Mouse (Mus musculus): ENCODE measurements around the gene Ffar2. TPM values are rescaled to one million over a fixed set of nuclear protein-coding genes. Genes with fewer than 3 reads are reported as not detected.

Gene Ffar2
- polyA plus RNA-seq (2015; fragmentation: Nextera tagmentation; extraction: Ambion mirVana), result 1.1 and 1.4 TPM in 2 replicates

DNA sequence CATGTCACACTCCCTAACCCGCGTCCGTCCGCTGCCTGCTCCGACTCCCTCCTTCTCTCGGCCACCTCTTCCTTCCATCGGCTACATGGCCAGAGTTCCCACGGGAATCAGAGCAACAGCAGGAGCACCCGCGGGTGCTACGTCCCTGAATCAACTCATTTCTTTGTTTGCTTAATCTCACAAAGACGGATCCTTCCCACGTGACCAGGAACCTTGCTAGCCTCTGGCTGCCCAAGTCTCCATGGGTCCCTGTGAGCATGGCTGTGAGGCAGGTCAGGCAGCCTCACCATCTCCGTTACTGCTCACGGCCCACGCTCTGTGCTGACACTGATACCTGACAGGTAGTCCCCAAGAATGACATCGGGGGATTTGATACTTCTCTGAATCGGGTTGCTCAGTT, at the start of gene Ffar2:
TSS of gene Ffar2 (minus strand) at position 101 of the 400 bp plus-strand sequence.
- H3K9me3 ChIP-seq (ENCODE audit: low read length), result no peaks in the 10 kb centered on the region
- H3K27ac ChIP-seq (ENCODE audit: low read length), result no peak within 1 kb of the TSS
- H3K36me3 ChIP-seq (ENCODE audit: insufficient read depth, low read length), result no peaks in the 10 kb centered on the region
- no peaks in the 10 kb centered on the region for H3K4me1 ChIP-seq (ENCODE audit: insufficient read depth, low read depth, low read length)
- no peak within 1 kb of the TSS for H3K4me3 ChIP-seq (ENCODE audit: low read depth, low read length)
- no peak for DNase-seq (ENCODE audit: low spot score)
- H3K9ac ChIP-seq (replicated peaks; ENCODE audit: low read depth), result no peak within 1 kb of the TSS
- no peak for TF ChIP-seq CTCF (IDR thresholded peaks at IDR 0.05)
- no peak for TF ChIP-seq EP300 (IDR thresholded peaks at IDR 0.05)
- no peak for ATAC-seq
- 78% methylated on average over 18 of the region's 18 CpGs for WGBS
- no peaks in the 10 kb centered on the region for H3K27me3 ChIP-seq (replicated peaks; ENCODE audit: insufficient read depth, low read length)
- H3K4me2 ChIP-seq (replicated peaks; ENCODE audit: low read depth, low read length), result no peak within 1 kb of the TSS

DNA sequence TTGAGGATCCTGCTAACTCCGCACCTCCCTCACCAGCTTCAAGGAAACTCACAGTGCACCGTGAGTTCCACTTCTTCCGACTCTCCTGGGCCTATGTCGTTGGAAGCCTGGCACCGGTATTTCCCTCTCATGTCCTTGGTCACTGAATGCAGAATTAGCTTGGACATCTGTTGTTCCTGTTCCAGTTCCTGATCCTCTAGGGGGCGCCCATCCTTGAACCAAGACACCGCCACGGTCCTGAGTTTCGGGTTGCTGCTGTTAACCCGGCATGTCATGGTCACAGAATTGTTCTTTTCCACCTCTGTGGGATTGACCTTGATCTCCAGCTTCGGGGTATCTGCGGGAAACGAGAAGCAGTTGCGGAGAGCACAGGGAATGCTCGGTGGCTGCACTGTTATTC, 49.5 kb upstream of the Ffar2 start:
- H3K27ac ChIP-seq (ENCODE audit: low read length), result no peak overlapping the region
- no peak for TF ChIP-seq EP300 (IDR thresholded peaks at IDR 0.05)
- peak; percentile 83 for TF ChIP-seq CTCF (IDR thresholded peaks at IDR 0.05)
- 19% methylated on average over 15 of the region's 15 CpGs for WGBS
- H3K9me3 ChIP-seq (ENCODE audit: low read length), result no peaks in the 10 kb centered on the region
- peak; percentile 82 for DNase-seq (ENCODE audit: low spot score)
- no peak for ATAC-seq
- no peak overlapping the region for H3K9ac ChIP-seq (replicated peaks; ENCODE audit: low read depth)
- H3K36me3 ChIP-seq (ENCODE audit: insufficient read depth, low read length), result no peaks in the 10 kb centered on the region
- H3K27me3 ChIP-seq (replicated peaks; ENCODE audit: insufficient read depth, low read length), result no peaks in the 10 kb centered on the region; the same call in 1 of the 2 replicates
- H3K4me1 ChIP-seq (ENCODE audit: insufficient read depth, low read depth, low read length), result no peaks in the 10 kb centered on the region
- H3K4me2 ChIP-seq (replicated peaks; ENCODE audit: low read depth, low read length), result 0 out of 2 replicates have a peak overlapping the region, but pooled peaks have one; percentile 14
- H3K4me3 ChIP-seq (ENCODE audit: low read depth, low read length), result no peak overlapping the region

DNA sequence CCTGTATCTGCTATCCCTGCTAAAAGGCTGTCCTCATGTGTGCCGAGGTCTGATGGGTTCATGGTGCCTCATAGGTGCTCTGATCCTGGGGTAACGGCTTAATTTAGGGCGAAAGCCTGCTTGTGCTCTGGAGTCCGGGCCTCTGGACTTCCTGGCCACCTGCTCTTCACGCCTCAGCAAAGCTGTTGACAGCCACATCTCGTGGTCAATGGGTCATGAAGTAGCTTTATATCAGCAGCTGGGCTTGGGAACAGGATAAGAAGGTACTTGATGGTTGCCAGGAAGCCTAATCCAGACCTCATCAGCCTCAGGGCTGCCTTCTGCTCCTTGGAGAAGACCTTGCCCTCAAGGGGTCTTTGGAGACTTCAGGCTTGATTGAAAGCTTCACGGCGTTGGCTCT, 39.8 kb upstream of the Ffar2 start:
- no peak overlapping the region for H3K4me2 ChIP-seq (replicated peaks; ENCODE audit: low read depth, low read length)
- H3K4me3 ChIP-seq (ENCODE audit: low read depth, low read length), result no peak overlapping the region
- H3K27ac ChIP-seq (ENCODE audit: low read length), result no peak overlapping the region
- H3K27me3 ChIP-seq (replicated peaks; ENCODE audit: insufficient read depth, low read length), result no peaks in the 10 kb centered on the region
- DNase-seq (ENCODE audit: low spot score) (no peak), ATAC-seq (no peak)
- no peaks in the 10 kb centered on the region for H3K4me1 ChIP-seq (ENCODE audit: insufficient read depth, low read depth, low read length)
- no peak for TF ChIP-seq CTCF (IDR thresholded peaks at IDR 0.05)
- TF ChIP-seq EP300 (IDR thresholded peaks at IDR 0.05), result no peak
- H3K36me3 ChIP-seq (ENCODE audit: insufficient read depth, low read length), result no peaks in the 10 kb centered on the region
- 54% methylated on average over 8 of the region's 8 CpGs for WGBS
- no peaks in the 10 kb centered on the region for H3K9me3 ChIP-seq (ENCODE audit: low read length)
- H3K9ac ChIP-seq (replicated peaks; ENCODE audit: low read depth), result no peak overlapping the region

DNA sequence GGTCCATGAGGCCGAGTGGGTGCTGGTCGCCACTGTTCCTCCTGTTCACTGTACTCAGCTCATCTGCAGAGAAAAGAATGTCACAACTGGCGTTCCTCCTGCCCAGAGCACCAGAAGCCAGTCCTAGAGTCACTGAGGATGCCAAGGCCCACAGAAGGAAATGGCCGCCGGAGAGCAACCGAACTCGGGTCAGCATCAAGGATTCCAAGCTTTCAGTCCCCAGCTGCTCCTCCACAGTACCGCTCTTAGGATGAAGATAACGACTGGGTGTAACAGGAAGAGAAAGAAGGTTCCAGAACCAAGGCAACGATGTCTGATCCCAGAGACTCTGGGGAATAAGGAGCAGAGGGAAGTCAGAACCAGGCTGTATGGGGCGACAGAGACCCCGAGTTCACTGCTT, 37.9 kb upstream of the Ffar2 start, which contains the start of gene Ffar1:
TSS of gene Ffar1 (minus strand) at position 101 of the 400 bp plus-strand sequence.
- WGBS, result 79% methylated on average over 12 of the region's 12 CpGs
- TF ChIP-seq CTCF (IDR thresholded peaks at IDR 0.05) (no peak), EP300 (IDR thresholded peaks at IDR 0.05) (no peak)

DNA sequence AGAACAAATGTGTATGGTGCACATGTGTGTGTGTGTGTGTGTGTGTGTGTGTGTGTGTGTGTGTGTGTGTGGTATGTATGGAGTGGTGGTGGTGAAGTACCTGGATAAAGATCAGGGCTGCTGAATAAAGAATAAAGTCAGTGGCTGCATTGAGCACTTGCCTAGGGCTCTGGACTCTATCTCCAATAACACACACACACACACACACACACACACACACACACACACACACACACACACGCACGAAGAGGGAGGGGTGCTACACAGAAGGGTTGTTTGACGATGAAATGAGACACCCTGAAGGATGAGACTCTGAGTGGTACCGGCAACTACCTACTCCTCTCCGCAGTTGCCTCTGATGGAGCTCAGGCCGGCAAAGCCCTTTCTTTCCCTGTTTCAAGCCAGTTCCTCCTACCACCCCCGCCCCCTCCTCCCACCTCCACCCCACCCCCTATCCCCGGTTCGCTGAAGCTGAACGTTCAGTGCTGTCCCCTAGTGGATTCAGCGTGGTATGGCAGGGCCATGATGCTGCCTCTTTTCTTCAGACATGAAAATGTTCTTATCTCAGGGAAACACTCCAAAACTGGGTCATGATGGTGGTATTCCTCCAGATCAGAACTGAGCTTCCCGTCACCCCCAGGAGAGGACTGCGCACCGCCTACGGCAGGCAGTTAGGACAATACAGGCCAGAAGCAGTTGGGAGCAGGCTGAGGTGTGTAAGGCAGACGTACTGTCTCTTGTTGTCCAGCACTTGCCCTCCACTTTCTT, 36.2 kb upstream of the Ffar2 start:
- H3K4me3 ChIP-seq (ENCODE audit: low read depth, low read length), result no peak overlapping the region
- no peaks in the 10 kb centered on the region for H3K36me3 ChIP-seq (ENCODE audit: insufficient read depth, low read length)
- ATAC-seq, result peak; percentile 58
- no peaks in the 10 kb centered on the region for H3K4me1 ChIP-seq (ENCODE audit: insufficient read depth, low read depth, low read length)
- H3K27ac ChIP-seq (ENCODE audit: low read length), result no peak overlapping the region
- DNase-seq (ENCODE audit: low spot score), result peak; percentile 70
- TF ChIP-seq CTCF (IDR thresholded peaks at IDR 0.05) (peak; percentile 83), EP300 (IDR thresholded peaks at IDR 0.05) (no peak)
- WGBS, result 5% methylated on average over 13 of the region's 16 CpGs
- no peak overlapping the region; the same call in 1 of the 2 replicates for H3K4me2 ChIP-seq (replicated peaks; ENCODE audit: low read depth, low read length)
- H3K9me3 ChIP-seq (ENCODE audit: low read length), result no peaks in the 10 kb centered on the region
- H3K27me3 ChIP-seq (replicated peaks; ENCODE audit: insufficient read depth, low read length), result no peaks in the 10 kb centered on the region
- no peak overlapping the region for H3K9ac ChIP-seq (replicated peaks; ENCODE audit: low read depth)

More for the DNA sequence above, 37.9 kb upstream of the Ffar2 start, which contains the start of gene Ffar1:
- H3K9ac ChIP-seq (replicated peaks; ENCODE audit: low read depth), result no peak within 1 kb of the TSS
- DNase-seq (ENCODE audit: low spot score) (no peak), ATAC-seq (no peak)
- H3K9me3 ChIP-seq (ENCODE audit: low read length), result no peaks in the 10 kb centered on the region
- no peaks in the 10 kb centered on the region for H3K36me3 ChIP-seq (ENCODE audit: insufficient read depth, low read length)
- no peaks in the 10 kb centered on the region for H3K4me1 ChIP-seq (ENCODE audit: insufficient read depth, low read depth, low read length)
- H3K27ac ChIP-seq (ENCODE audit: low read length), result no peak within 1 kb of the TSS
- H3K27me3 ChIP-seq (replicated peaks; ENCODE audit: insufficient read depth, low read length), result no peaks in the 10 kb centered on the region
- no peak within 1 kb of the TSS for H3K4me2 ChIP-seq (replicated peaks; ENCODE audit: low read depth, low read length)
- H3K4me3 ChIP-seq (ENCODE audit: low read depth, low read length), result no peak within 1 kb of the TSS

DNA sequence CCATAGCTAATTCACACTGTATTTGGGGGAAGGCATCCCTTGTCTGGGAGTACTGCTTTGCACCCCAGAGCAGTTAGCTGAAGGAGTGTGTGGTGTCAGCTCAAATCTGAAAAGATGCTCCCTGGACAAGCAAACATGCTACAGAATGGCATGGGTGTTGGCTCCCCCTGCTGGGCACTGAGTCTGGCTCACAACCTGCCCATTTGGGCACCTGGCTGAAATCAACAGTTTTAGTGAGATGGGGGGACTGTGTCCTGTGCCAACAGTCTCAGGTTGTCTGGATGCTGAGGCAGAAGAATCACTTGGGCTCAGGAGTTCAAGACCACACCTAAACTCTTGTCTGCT, 35.7 kb upstream of the Ffar2 start:
- no peaks in the 10 kb centered on the region for H3K36me3 ChIP-seq (ENCODE audit: insufficient read depth, low read length)
- H3K4me1 ChIP-seq (ENCODE audit: insufficient read depth, low read depth, low read length), result no peaks in the 10 kb centered on the region
- no peaks in the 10 kb centered on the region for H3K27me3 ChIP-seq (replicated peaks; ENCODE audit: insufficient read depth, low read length)
- TF ChIP-seq CTCF (IDR thresholded peaks at IDR 0.05) (peak; percentile 78), EP300 (IDR thresholded peaks at IDR 0.05) (no peak)
- ATAC-seq (peak; percentile 59), DNase-seq (ENCODE audit: low spot score) (peak; percentile 71)
- H3K9ac ChIP-seq (replicated peaks; ENCODE audit: low read depth), result no peak overlapping the region
- no peak overlapping the region for H3K4me3 ChIP-seq (ENCODE audit: low read depth, low read length)
- no peak overlapping the region for H3K27ac ChIP-seq (ENCODE audit: low read length)
- no peak overlapping the region for H3K4me2 ChIP-seq (replicated peaks; ENCODE audit: low read depth, low read length)
- H3K9me3 ChIP-seq (ENCODE audit: low read length), result no peaks in the 10 kb centered on the region
